Mouse (Mus musculus): Measurements from ENCODE around the gene Spns3. TPM values are rescaled to one million over a fixed set of nuclear protein-coding genes. Genes with fewer than 3 reads are reported as not detected.

Gene Spns3
- polyA plus RNA-seq (2015; fragmentation: Nextera tagmentation; extraction: Ambion mirVana) = 0.75 and 1.0 TPM in 2 replicates

GRCm38 (mm10) chr11:72550134-72550988 is at the start of gene Spns3:
TSS of gene Spns3 (minus strand) at chr11:72550506.
- Histone ChIP-seq H3K27ac (replicated peaks) (no peak within 1 kb of the TSS), H3K4me2 (replicated peaks; ENCODE audit: low read depth) (no peak within 1 kb of the TSS), H3K36me3 (ENCODE audit: control insufficient read depth, insufficient read depth, low read length) (no peaks in the 10 kb centered on the region), H3K27me3 (ENCODE audit: control insufficient read depth, insufficient read depth, low read length) (no peaks in the 10 kb centered on the region), H3K4me3 (ENCODE audit: low read depth, low read length) (no peak within 1 kb of the TSS), H3K9me3 (ENCODE audit: control insufficient read depth, low read length) (no peaks in the 10 kb centered on the region), H3K9ac (ENCODE audit: low read length) (no peak within 1 kb of the TSS), H3K4me1 (replicated peaks; ENCODE audit: control insufficient read depth, insufficient read depth) (no peaks in the 10 kb centered on the region)
- WGBS = 49% methylated on average over 8 of the region's 8 CpGs
- ATAC-seq (ENCODE audit: low FRiP score, low TSS enrichment) = no peak
- no peak for TF ChIP-seq EP300 (optimal IDR thresholded peaks at IDR 0.05)
- TF ChIP-seq CTCF (IDR thresholded peaks at IDR 0.05; ENCODE audit: low read depth) = no peak
- no peak for DNase-seq (ENCODE audit: low spot score)

DNA sequence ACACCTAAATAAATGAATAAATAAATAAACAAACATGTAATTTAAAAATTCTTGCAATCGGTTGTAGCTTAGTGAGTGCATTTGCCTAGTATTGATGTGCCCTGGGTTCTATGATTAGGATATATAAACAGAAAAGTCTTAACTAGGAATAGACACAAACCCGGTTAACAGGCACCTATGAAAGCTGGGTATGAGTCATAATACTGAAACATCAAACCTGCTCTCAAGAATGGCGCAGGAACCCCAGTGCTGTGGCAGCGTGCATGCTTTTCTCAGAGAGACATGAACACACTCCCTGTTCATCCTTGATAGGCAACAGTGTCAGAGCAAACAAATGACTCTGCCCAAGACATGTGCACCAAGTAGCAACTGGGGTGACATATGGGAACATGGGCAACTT is 47.5 kb upstream of the Spns3 start:
- H3K4me3 ChIP-seq (ENCODE audit: low read depth, low read length) = no peak overlapping the region
- DNase-seq (ENCODE audit: low spot score) = no peak
- H3K9me3 ChIP-seq (ENCODE audit: control insufficient read depth, low read length) = no peaks in the 10 kb centered on the region
- no peak for TF ChIP-seq EP300 (optimal IDR thresholded peaks at IDR 0.05)
- TF ChIP-seq CTCF (IDR thresholded peaks at IDR 0.05; ENCODE audit: low read depth) = no peak
- no peaks in the 10 kb centered on the region for H3K4me1 ChIP-seq (replicated peaks; ENCODE audit: control insufficient read depth, insufficient read depth)
- no peak for ATAC-seq (ENCODE audit: low FRiP score, low TSS enrichment)
- H3K27me3 ChIP-seq (ENCODE audit: control insufficient read depth, insufficient read depth, low read length) = no peaks in the 10 kb centered on the region
- no peak overlapping the region for H3K9ac ChIP-seq (ENCODE audit: low read length)
- H3K27ac ChIP-seq (replicated peaks) = no peak overlapping the region
- no peaks in the 10 kb centered on the region for H3K36me3 ChIP-seq (ENCODE audit: control insufficient read depth, insufficient read depth, low read length)
- 75% methylated on average over 4 of the region's 4 CpGs for WGBS
- H3K4me2 ChIP-seq (replicated peaks; ENCODE audit: low read depth) = no peak overlapping the region

DNA sequence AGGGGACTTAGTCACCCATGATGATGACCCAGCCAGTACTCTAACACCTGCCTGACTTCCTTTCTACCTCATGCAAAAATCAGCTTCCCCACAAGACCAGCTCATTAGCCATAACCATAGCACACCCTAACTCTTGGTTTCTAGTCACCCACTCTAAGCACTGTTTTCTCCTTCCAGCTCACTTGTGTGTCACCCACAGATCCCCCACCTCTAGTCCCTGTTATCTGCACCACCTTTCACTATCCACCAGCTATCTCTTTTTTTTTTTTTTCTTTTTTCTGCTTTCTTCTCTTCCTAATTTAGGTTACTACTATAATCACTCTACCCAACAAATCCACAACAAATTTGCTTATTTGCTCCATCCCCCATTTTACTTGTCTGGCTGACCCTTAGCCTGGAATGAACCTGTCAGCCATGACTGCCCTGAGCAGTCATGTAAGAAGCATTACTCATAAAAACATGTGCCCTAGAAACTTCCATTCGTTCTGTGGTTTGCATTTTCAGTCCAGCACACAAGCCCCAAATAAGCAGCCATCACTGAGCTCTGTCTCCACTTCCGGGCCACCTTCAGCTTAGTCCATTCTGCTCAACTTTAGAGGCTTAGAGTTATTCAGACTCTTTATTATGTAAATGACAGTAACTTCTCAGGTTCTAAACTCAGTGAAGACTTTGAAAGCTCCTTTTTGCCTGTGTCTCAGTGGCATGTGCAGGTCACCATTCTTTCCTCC is 44.9 kb upstream of the Spns3 start:
- H3K4me3 ChIP-seq (ENCODE audit: low read depth, low read length) = no peak overlapping the region
- H3K4me1 ChIP-seq (replicated peaks; ENCODE audit: control insufficient read depth, insufficient read depth) = no peaks in the 10 kb centered on the region
- TF ChIP-seq CTCF (IDR thresholded peaks at IDR 0.05; ENCODE audit: low read depth) = no peak
- TF ChIP-seq EP300 (optimal IDR thresholded peaks at IDR 0.05) = no peak
- H3K4me2 ChIP-seq (replicated peaks; ENCODE audit: low read depth) = no peak overlapping the region
- H3K9me3 ChIP-seq (ENCODE audit: control insufficient read depth, low read length) = no peaks in the 10 kb centered on the region
- H3K9ac ChIP-seq (ENCODE audit: low read length) = no peak overlapping the region
- no peak for DNase-seq (ENCODE audit: low spot score)
- H3K27ac ChIP-seq (replicated peaks) = no peak overlapping the region
- ATAC-seq (ENCODE audit: low FRiP score, low TSS enrichment) = no peak
- WGBS = 68% methylated on average over 2 of the region's 2 CpGs
- no peaks in the 10 kb centered on the region for H3K36me3 ChIP-seq (ENCODE audit: control insufficient read depth, insufficient read depth, low read length)
- H3K27me3 ChIP-seq (ENCODE audit: control insufficient read depth, insufficient read depth, low read length) = no peaks in the 10 kb centered on the region

GRCm38 (mm10) chr11:72587537-72588233 is 37.4 kb upstream of the Spns3 start:
- no peaks in the 10 kb centered on the region for H3K9me3 ChIP-seq (ENCODE audit: control insufficient read depth, low read length)
- H3K4me1 ChIP-seq (replicated peaks; ENCODE audit: control insufficient read depth, insufficient read depth) = no peaks in the 10 kb centered on the region
- no peak overlapping the region for H3K9ac ChIP-seq (ENCODE audit: low read length)
- ATAC-seq (ENCODE audit: low FRiP score, low TSS enrichment) (no peak), DNase-seq (ENCODE audit: low spot score) (no peak)
- WGBS = 48% methylated on average over 7 of the region's 7 CpGs
- no peak overlapping the region for H3K27ac ChIP-seq (replicated peaks)
- no peaks in the 10 kb centered on the region for H3K36me3 ChIP-seq (ENCODE audit: control insufficient read depth, insufficient read depth, low read length)
- TF ChIP-seq EP300 (optimal IDR thresholded peaks at IDR 0.05) = no peak
- TF ChIP-seq CTCF (IDR thresholded peaks at IDR 0.05; ENCODE audit: low read depth) = no peak
- H3K4me2 ChIP-seq (replicated peaks; ENCODE audit: low read depth) = no peak overlapping the region
- no peak overlapping the region for H3K4me3 ChIP-seq (ENCODE audit: low read depth, low read length)
- no peaks in the 10 kb centered on the region for H3K27me3 ChIP-seq (ENCODE audit: control insufficient read depth, insufficient read depth, low read length)

- H3K9me3 ChIP-seq (ENCODE audit: control insufficient read depth, low read length) = no peaks in the 10 kb centered on the region
- DNase-seq (ENCODE audit: low spot score) (no peak), ATAC-seq (ENCODE audit: low FRiP score, low TSS enrichment) (no peak)
- H3K27me3 ChIP-seq (ENCODE audit: control insufficient read depth, insufficient read depth, low read length) = no peaks in the 10 kb centered on the region
- no peaks in the 10 kb centered on the region for H3K36me3 ChIP-seq (ENCODE audit: control insufficient read depth, insufficient read depth, low read length)
- H3K4me2 ChIP-seq (replicated peaks; ENCODE audit: low read depth) = no peak overlapping the region
- no peak overlapping the region for H3K27ac ChIP-seq (replicated peaks)
- H3K4me3 ChIP-seq (ENCODE audit: low read depth, low read length) = no peak overlapping the region
- no peaks in the 10 kb centered on the region for H3K4me1 ChIP-seq (replicated peaks; ENCODE audit: control insufficient read depth, insufficient read depth)
- 79% methylated on average over 3 of the region's 3 CpGs for WGBS
- TF ChIP-seq EP300 (optimal IDR thresholded peaks at IDR 0.05) (no peak), CTCF (IDR thresholded peaks at IDR 0.05; ENCODE audit: low read depth) (no peak)
- no peak overlapping the region for H3K9ac ChIP-seq (ENCODE audit: low read length)
Observed at GRCm38 (mm10) chr11:72586570-72586969, 36.3 kb upstream of the Spns3 start.
